Mouse (Mus musculus): ENCODE results near the gene Fancc.

DNA sequence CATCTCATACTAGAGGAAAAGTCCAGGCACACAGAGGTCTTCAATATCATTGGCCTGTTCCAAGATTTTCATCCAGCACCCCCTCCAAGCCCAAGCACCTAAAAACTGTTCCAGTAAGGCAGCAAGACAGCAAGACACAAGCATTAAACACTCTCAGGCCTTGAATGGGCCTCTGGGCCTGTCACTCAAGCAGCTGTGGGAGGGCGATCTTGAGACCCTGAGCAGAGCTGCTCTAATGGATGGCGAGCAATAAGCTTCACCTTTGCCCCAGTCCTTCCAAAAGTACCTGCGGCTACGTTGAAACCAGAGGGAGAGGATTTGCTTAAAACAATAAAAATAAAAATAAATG is 66.4 kb downstream of the Fancc start:
- TF ChIP-seq E2F4 (IDR thresholded peaks at IDR 0.05; ENCODE audit: insufficient read depth): no peak
- no peak for TF ChIP-seq POLR2A (IDR thresholded peaks at IDR 0.05; ENCODE audit: insufficient read length, low read depth)
- no peak for TF ChIP-seq CEBPB (IDR thresholded peaks at IDR 0.05; ENCODE audit: insufficient read depth, poor library complexity, severe bottlenecking)

All from myocyte (in vitro differentiated cells).